Mouse (Mus musculus) liver, adult 10 weeks (tissue): Measurements from ENCODE around the gene Pced1b. TPM values are rescaled to one million over a fixed set of nuclear protein-coding genes. Genes with fewer than 3 reads are reported as not detected.

ENCODE experiments used
- polyA plus RNA-seq: library from polyadenylated mRNA; stranded (reverse); fragments of 350-450 nt; fragmentation: Illumina TruSeq; extraction: RNeasy Lipid Tissue Mini Kit (QIAGEN cat#74804); gene quantifications from one replicate; pipeline ENCODE4 v1.2.3, GENCODE M21; 2014; ENCODE audit warnings: low read depth, low replicate concordance

Pced1b gene
- 0.64 TPM for polyA plus RNA-seq

DNA sequence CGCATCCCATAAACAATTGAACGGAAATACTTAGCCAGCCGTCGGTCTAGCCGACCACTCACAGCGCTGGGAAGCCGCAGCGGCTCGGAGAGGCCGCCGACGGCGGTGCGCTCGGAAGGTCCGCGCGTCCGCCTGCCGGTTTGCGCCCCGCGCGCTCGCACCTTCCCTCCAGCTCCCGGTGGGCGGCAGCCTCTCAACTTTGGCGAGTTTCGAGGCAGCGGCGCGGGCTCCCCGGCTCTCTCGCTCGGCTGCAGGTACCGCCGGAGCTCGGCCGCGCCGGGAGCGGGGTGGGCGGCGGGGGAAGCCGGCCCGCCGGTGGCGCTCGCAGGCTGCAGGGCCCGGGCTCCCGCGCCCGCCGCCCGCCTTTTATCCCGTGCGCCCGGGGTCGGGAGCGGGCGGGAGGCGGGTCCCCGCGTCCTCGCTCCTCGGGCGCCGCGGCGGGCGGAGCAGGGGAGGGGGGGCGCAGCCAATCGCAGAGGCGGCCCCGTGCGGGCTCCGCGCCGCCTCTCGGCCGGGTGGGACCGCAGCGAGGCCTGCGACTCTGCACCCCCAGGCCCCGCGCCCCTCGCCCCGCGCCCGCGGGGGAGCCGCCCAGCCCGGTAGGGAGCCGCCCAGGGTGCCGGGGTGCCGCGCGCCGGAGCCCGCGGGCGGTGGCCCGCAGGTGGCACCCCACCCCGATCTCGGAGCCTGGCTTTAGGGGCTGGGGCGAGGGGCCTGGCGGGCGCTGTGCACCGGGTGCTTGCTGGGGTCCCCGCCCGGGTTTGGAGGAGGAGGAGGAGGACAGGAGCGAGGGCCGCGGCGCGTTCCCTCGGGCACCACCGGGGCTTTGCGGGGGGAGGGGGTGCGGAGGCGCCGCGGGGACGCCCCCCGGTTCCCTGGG, at the start of gene Pced1b, which contains the start of gene Amigo2:
TSS of gene Pced1b (plus strand) at position 197 of the 880 bp plus-strand sequence.
TSS of gene Amigo2 (minus strand) at position 377 of the 880 bp plus-strand sequence.

Other genes with a start within 250 kb of the Pced1b start
- 830 TPM for gene Slc38a4, start 191.2 kb upstream of the Pced1b start, polyA plus RNA-seq
- gene Amigo2, start 180 bp downstream of the Pced1b start, polyA plus RNA-seq: 4.9 TPM